Mouse (Mus musculus) intestine, embryonic 16.5 days (tissue): ENCODE measurements around the gene Ints1. TPM values are rescaled to one million over a fixed set of nuclear protein-coding genes. Genes with fewer than 3 reads are reported as not detected.
A peak's percentile ranks its signal among the peaks of the same experiment; 100 is the strongest.

ENCODE experiments used
- ATAC-seq: fragments of 200-750 bp; cut with Nextera tagmentation; 2 replicates; pipeline ENCODE4 v1.8.0; 2017; ENCODE audit warnings: moderate TSS enrichment, moderate library complexity
- H3K27ac ChIP-seq: fragments of 300-500 bp; sonication (generic); 2 replicates; pipeline ENCODE4 v1.5.1; 2014; ENCODE audit warnings: mild to moderate bottlenecking, low read length
- H3K27me3 ChIP-seq: fragments of 300-500 bp; sonication (generic); replicated peaks from 2 replicates; pipeline ENCODE4 v1.6.1; 2014; ENCODE audit warnings: low read length, control low read depth, mixed read lengths; ENCODE audit not compliant: control insufficient read depth, insufficient read depth
- H3K36me3 ChIP-seq: fragments of 300-500 bp; sonication (generic); 2 replicates; pipeline ENCODE4 v1.6.1; 2014; ENCODE audit warnings: low read length, control low read depth; ENCODE audit not compliant: control insufficient read depth, insufficient read depth
- H3K4me1 ChIP-seq: fragments of 300-500 bp; sonication (generic); 2 replicates; pipeline ENCODE4 v1.6.1; 2014; ENCODE audit warnings: low read length, control low read depth, mixed read lengths; ENCODE audit not compliant: control insufficient read depth, insufficient read depth
- H3K4me2 ChIP-seq: fragments of 300-500 bp; sonication (generic); 2 replicates; pipeline ENCODE4 v1.6.1; 2014; ENCODE audit warnings: low read depth, low read length, control low read depth
- H3K4me3 ChIP-seq: fragments of 300-500 bp; sonication (generic); 2 replicates; pipeline ENCODE4 v1.5.1; 2014; ENCODE audit warnings: mild to moderate bottlenecking, low read length
- H3K9ac ChIP-seq: fragments of 300-500 bp; sonication (generic); 2 replicates; pipeline ENCODE4 v1.6.1; 2014; ENCODE audit warnings: low read depth, low read length
- H3K9me3 ChIP-seq: fragments of 300-500 bp; sonication (generic); 2 replicates; pipeline ENCODE4 v1.6.1; 2016; ENCODE audit warnings: low read length, control low read depth; ENCODE audit not compliant: control insufficient read depth
- WGBS: fragments of 180-500 bp; shearing (Covaris S2); extraction: QIAGEN DNeasy Blood & Tissue Kit; methylation state at CpG from one replicate; pipeline ENCODE4 v1.1.7; 2014; 5-methylcytosine and 5-hydroxymethylcytosine counted together
- polyA plus RNA-seq: library from polyadenylated mRNA; unstranded; fragments of >200 nt; fragmentation: Nextera tagmentation; extraction: Ambion mirVana; gene quantifications from 2 replicates; pipeline ENCODE4 v1.2.1, GENCODE M21; 2015

Gene Ints1
- polyA plus RNA-seq, 1 experiment from 2014 or later = 18.8 TPM

DNA sequence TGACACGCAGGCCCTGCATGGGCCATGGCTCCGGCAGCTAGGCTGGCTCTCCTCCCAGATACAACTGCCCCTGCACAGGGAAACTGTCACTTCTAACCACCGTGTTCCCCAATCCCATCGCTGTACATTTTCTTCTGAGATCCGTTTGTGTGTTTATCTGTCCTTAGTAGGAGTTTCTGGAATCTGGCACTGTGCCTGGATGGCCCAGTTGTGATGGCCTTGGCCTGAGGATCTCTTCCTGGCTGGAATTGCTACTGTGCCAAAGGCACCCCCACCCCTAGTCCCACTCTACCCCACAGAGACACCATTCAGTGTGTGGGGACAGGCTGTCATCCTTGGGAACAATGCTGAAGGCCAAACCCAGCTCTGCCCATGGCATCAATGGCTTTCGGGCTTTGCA is 40.5 kb upstream of the Ints1 start:
- Histone ChIP-seq H3K9ac (no peak overlapping the region), H3K4me1 (peaks cover 24% of the 10 kb centered on the region), H3K27ac (no peak overlapping the region), H3K4me2 (no peak overlapping the region), H3K27me3 (no peaks in the 10 kb centered on the region), H3K36me3 (no peaks in the 10 kb centered on the region), H3K4me3 (no peak overlapping the region), H3K9me3 (no peaks in the 10 kb centered on the region)
- 55% methylated on average over 6 of the region's 6 CpGs for WGBS
- no peak for ATAC-seq

DNA sequence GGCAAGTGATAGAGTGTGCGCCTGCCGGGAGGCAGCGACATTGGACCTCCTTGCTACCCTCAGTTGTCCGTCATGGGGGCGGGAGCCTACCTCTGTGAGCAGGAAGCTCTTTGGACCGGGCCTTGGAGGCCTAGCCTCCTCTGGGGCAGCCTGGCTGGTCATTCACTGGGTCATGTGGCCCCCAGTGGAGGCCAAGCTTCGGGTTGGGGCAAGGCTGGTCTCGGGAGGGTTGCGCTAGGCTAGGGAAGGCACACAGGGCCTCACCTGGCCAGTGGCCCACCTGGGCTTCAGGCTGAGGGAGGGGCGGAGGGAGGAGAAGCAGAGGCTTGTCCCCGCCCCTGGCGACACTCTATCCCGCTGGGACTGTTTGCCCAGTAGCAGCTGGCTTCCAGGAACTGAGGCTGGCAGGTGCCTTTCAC is 38.5 kb upstream of the Ints1 start:
- Histone ChIP-seq H3K4me3 (peak overlapping the region; percentile 46), H3K9ac (peak overlapping the region; percentile 66), H3K9me3 (no peaks in the 10 kb centered on the region), H3K4me2 (peak overlapping the region; percentile 44), H3K27me3 (no peaks in the 10 kb centered on the region), H3K27ac (peak overlapping the region; percentile 86), H3K36me3 (peaks cover 3% of the 10 kb centered on the region; the same call in 1 of the 2 replicates), H3K4me1 (peaks cover 19% of the 10 kb centered on the region)
- 4% methylated on average over 13 of the region's 13 CpGs for WGBS
- ATAC-seq = peak; percentile 72

DNA sequence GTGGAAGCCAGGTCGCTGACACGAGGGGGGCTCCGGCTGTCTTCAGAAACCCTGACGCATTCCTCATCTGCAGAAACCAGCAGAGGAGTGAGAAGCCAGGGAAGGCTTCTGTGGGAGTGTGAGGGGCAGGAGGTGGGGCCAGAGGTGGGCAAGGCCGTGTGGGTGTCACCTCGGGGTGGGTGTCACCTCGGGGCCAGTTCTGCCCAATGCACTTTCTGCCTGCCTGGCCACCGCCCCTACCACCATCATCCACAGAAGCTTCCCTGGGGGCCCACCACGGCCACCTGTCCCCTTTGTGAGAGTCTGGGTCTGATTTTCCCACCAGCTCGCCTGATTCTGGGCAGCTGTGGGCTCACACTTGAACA is 37.6 kb upstream of the Ints1 start:
- ATAC-seq = peak; percentile 41
- peaks cover 19% of the 10 kb centered on the region for H3K4me1 ChIP-seq
- no peaks in the 10 kb centered on the region for H3K9me3 ChIP-seq
- peak overlapping the region; percentile 86 for H3K27ac ChIP-seq
- H3K36me3 ChIP-seq = peaks cover 3% of the 10 kb centered on the region; the same call in 1 of the 2 replicates
- WGBS = 28% methylated on average over 10 of the region's 10 CpGs
- H3K4me2 ChIP-seq = peak overlapping the region; percentile 44
- no peaks in the 10 kb centered on the region for H3K27me3 ChIP-seq
- peak overlapping the region; percentile 66 for H3K9ac ChIP-seq
- H3K4me3 ChIP-seq = peak overlapping the region; percentile 46

DNA sequence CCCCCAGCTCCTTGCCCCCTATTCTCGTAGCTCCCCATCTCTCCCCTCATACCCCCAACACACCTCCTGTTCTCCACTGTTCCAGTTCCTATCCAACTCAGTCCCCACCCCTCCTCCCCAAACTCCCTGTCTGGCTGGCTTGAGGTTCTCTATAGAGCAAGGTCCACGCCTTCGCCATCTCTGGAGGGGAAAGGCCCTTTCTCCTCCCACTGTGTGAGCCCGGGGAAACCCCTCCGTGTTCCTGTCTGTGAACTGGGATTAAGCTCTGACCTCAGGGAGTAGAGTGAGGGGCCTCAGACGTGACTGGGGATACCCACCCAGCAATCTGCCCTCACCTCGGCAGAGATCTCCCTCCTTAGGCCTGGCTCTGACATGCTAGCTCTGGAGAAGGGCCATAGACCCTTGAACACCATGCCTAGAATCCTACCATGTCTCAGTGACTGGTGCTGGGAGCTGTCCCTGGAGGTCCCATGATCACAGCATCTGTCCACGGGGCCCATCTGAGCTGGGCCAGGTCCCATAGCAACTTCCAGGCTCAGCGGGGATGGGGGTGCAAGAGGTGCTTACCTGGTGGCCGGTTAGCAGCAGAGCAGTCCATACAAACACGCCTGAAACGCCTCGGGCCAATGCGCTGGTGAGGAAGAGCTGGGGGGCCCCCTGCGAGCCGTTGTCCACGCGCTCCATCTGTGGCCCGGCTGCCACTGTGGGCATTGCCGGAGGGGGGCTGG is 37.1 kb upstream of the Ints1 start:
- peak overlapping the region; percentile 46 for H3K4me3 ChIP-seq
- H3K9ac ChIP-seq = peak overlapping the region; percentile 66
- no peaks in the 10 kb centered on the region for H3K9me3 ChIP-seq
- H3K27ac ChIP-seq = peak overlapping the region; percentile 86
- peaks cover 19% of the 10 kb centered on the region for H3K4me1 ChIP-seq
- ATAC-seq = peak; percentile 3
- 60% methylated on average over 20 of the region's 20 CpGs for WGBS
- peak overlapping the region; percentile 44 for H3K4me2 ChIP-seq
- H3K36me3 ChIP-seq = peaks cover 5% of the 10 kb centered on the region; the same call in 1 of the 2 replicates
- no peaks in the 10 kb centered on the region for H3K27me3 ChIP-seq

DNA sequence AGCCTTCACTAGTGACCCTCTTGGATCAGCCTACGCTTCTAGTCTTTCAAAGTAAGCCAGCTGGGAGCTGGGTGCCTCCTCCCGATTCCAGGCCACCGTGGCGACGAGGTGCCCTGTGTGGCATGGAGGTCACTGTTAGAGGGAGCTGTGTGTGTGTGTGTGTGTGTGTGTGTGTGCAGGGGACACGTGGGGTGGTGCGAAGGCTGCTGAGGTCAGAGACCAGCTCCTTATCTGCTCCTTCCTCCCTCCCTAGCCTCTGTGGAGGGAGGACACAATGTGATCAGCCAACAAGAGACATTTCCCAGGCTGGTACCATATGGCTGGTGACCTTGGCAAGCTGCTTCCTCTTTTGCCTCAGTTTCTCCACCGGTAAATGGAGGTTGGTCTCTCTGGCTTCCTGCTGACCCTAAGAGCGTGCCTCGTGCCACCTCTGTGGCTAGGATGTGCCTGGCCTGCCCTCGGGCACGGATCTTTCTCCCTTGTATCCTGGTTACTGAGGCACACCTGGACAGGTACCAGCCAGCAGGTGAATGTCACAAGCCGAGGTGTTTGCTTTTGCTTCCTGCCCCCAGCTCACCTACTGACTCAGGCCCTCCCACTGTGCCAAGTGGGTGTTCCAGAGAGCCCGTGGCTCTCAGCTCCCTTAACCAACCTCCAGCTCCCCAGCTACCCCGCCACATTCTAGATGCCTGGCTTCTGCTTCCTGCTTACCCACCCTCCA is 36.4 kb upstream of the Ints1 start:
- Histone ChIP-seq H3K4me3 (no peak overlapping the region; the same call in 1 of the 2 replicates), H3K9ac (0 out of 2 replicates have a peak overlapping the region, but pooled peaks have one; percentile 26), H3K27ac (peak overlapping the region; percentile 58; the same call in 1 of the 2 replicates), H3K36me3 (peaks cover 8% of the 10 kb centered on the region), H3K27me3 (no peaks in the 10 kb centered on the region), H3K4me2 (0 out of 2 replicates have a peak overlapping the region, but pooled peaks have one; percentile 7), H3K9me3 (no peaks in the 10 kb centered on the region), H3K4me1 (peaks cover 19% of the 10 kb centered on the region)
- 75% methylated on average over 15 of the region's 15 CpGs for WGBS
- ATAC-seq = peak; percentile 27; the same call in 1 of the 2 replicates

DNA sequence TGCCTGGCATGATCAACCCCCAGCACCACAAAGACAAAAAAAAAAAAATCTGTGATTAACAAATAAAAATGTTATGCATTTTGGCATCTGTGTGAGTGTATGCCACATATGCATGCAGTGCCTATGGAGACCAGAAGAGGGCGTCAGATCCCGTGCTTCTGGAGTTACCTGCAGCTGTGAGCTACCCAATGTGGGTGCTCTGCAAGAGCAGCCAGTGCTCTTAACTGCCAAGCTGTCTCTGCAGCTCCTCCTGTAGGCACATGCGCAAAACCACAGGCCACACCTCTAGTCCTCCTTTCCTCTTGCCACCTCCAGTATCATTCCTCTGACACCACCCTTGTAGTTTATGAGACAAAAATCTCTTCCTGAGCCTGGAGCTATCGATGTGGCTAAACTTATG is 33.9 kb upstream of the Ints1 start:
- Histone ChIP-seq H3K36me3 (peaks cover 11% of the 10 kb centered on the region), H3K27me3 (no peaks in the 10 kb centered on the region), H3K4me2 (no peak overlapping the region), H3K9ac (no peak overlapping the region), H3K4me1 (peaks cover 15% of the 10 kb centered on the region), H3K9me3 (no peaks in the 10 kb centered on the region), H3K4me3 (no peak overlapping the region), H3K27ac (no peak overlapping the region)
- ATAC-seq = no peak
- WGBS = 52% methylated on average over 4 of the region's 4 CpGs

DNA sequence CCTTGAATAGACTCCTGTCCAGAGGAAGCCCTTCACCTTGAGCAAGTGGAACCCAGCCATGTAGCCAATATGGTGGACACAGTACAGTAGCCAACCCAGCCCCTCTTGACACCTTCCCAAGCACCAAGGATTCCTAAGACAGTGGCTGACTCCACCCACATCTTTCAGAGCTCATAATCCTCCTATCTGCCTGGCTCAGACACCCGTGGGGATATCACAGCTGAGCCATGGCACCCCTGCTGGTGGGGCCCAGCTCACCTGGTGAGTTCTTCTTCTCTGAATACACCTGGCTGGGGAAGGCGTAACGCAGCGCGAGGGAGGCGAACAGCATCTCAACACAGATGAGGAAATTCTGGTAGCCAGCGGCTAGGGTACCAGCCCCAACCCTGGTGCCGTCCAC is 30.4 kb upstream of the Ints1 start:
- H3K36me3 ChIP-seq = peaks cover 17% of the 10 kb centered on the region
- 91% methylated on average over 8 of the region's 8 CpGs for WGBS
- H3K9me3 ChIP-seq = no peaks in the 10 kb centered on the region
- H3K4me2 ChIP-seq = no peak overlapping the region
- no peak overlapping the region for H3K9ac ChIP-seq
- no peak overlapping the region for H3K4me3 ChIP-seq
- H3K27ac ChIP-seq = no peak overlapping the region; the same call in 1 of the 2 replicates
- H3K27me3 ChIP-seq = no peaks in the 10 kb centered on the region
- no peak for ATAC-seq
- H3K4me1 ChIP-seq = peaks cover 15% of the 10 kb centered on the region

DNA sequence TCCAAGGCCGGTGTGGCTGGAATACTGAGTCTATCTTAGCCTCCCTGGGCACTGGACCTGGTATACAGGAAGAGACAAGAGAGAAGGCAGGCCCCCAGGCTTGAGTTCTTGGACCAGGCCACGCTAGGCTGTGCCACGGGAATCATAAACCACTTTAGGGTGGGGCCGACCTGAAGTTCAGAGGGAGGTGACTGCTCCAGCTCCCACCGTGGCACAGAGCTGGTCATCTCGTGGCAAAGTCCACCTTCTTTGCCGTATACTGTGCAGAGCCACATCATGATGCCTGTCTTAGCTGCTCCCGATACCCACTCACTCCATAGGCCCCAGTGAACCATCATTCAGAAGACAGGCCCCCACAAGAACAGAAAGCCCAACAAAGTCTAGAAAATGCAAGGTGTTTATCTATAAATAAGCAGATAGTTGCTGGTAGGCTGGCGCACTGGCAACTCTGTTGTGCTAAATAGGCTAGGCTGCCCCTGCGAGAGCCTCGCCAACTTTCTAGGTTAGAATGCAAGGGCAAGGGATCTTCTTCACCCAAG is 29.2 kb upstream of the Ints1 start:
- Histone ChIP-seq H3K27me3 (no peaks in the 10 kb centered on the region), H3K27ac (peak overlapping the region; percentile 84), H3K4me1 (peaks cover 15% of the 10 kb centered on the region), H3K4me2 (no peak overlapping the region), H3K9me3 (no peaks in the 10 kb centered on the region), H3K36me3 (peaks cover 23% of the 10 kb centered on the region), H3K9ac (0 out of 2 replicates have a peak overlapping the region, but pooled peaks have one; percentile 11), H3K4me3 (no peak overlapping the region)
- ATAC-seq = peak; percentile 72
- 73% methylated on average over 11 of the region's 11 CpGs for WGBS

DNA sequence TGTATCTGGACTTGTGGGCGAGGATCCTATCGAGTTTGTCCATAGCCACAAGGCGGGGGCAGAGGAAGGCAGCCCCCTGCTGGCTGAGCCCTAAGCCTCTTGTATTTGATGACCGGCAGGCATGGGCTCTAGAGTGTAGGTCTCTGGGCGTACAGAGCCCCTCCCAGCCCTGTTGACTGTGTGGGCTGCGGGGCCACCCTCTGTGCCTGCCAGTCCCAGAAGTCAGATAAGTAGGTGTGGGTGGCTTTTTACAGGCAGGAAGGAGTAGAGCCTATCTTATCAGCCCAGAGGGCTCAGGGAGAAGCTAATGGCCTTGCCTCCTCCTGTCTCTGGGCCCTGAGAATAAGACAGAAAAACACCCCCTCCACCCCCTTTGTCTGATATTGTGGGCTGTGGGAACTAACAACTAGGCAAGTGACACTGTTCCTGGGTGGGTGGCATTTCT is 28.7 kb upstream of the Ints1 start:
- H3K9ac ChIP-seq = peak overlapping the region; percentile 39
- H3K4me3 ChIP-seq = 0 out of 2 replicates have a peak overlapping the region, but pooled peaks have one; percentile 1
- no peaks in the 10 kb centered on the region for H3K9me3 ChIP-seq
- peaks cover 15% of the 10 kb centered on the region for H3K4me1 ChIP-seq
- H3K27ac ChIP-seq = peak overlapping the region; percentile 84
- WGBS = 10% methylated on average over 6 of the region's 6 CpGs
- H3K36me3 ChIP-seq = peaks cover 20% of the 10 kb centered on the region; the same call in 1 of the 2 replicates
- H3K27me3 ChIP-seq = no peaks in the 10 kb centered on the region
- H3K4me2 ChIP-seq = 0 out of 2 replicates have a peak overlapping the region, but pooled peaks have one; percentile 2
- ATAC-seq = peak; percentile 87
